Mouse (Mus musculus): Measurements from ENCODE around the gene Plxna1. TPM values are rescaled to one million over a fixed set of nuclear protein-coding genes. Genes with fewer than 3 reads are reported as not detected.
A peak's percentile ranks its signal among the peaks of the same experiment; 100 is the strongest.

Plxna1 gene
- polyA plus RNA-seq, 1 experiment from 2014 or later, result 11.5 TPM

DNA sequence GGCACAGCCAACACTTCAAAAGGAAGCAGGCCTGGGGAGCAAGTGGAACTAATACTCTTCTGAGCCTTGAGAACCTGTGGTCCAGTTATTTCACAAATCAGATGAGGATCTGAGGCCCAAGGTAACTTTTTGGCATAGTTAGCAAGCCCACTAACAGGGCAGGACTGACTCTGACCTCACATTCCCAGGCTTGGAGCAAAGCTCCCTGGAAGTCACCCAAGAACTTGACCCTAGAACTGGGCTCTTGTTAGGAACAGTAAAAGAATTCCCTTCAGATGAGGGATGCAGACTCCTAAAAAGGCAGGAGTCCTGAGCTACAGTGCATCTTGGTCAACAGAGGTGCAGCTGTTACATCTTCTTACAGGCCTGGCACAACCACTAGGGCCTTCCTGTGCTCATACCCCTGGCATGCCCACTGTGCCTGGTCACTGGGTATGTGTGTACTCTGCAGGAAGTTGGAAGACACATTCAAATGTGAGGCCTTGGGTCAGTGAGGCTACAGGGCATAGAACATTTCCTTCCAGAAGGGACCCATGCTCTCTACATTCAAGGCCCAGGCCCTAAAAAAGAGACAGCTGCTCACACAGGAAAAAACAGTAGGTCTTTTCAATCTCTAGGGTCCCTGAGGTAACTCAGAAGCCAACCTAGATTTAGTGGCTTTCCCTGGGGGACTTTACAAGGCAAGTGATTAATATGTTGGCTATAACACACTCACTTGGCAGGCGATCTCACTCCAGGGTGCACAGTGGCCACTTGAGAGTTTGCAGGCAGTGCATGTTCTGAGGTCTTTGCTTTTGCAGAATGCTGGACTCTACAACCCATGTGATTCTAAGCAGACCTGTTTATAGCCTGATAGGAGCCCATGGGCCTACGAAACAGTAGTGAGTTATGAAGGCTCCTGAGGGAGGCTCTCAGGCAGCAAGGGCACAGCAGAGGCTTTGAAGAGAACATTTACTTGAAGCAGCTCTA lies 41.1 kb upstream of the Plxna1 start:
- ATAC-seq (ENCODE audit: low FRiP score, low TSS enrichment) (no peak), DNase-seq (ENCODE audit: low spot score) (no peak)
- Histone ChIP-seq H3K4me1 (replicated peaks; ENCODE audit: control insufficient read depth, insufficient read depth) (no peaks in the 10 kb centered on the region), H3K27me3 (ENCODE audit: control insufficient read depth, insufficient read depth, low read length) (no peaks in the 10 kb centered on the region), H3K4me2 (replicated peaks; ENCODE audit: low read depth) (no peak overlapping the region), H3K9me3 (ENCODE audit: control insufficient read depth, low read length) (no peaks in the 10 kb centered on the region), H3K27ac (replicated peaks) (no peak overlapping the region), H3K9ac (ENCODE audit: low read length) (no peak overlapping the region), H3K36me3 (ENCODE audit: control insufficient read depth, insufficient read depth, low read length) (no peaks in the 10 kb centered on the region), H3K4me3 (ENCODE audit: low read depth, low read length) (no peak overlapping the region)
- no peak for TF ChIP-seq CTCF (IDR thresholded peaks at IDR 0.05; ENCODE audit: low read depth)
- TF ChIP-seq EP300 (optimal IDR thresholded peaks at IDR 0.05), result no peak
- WGBS, result 78% methylated on average over 2 of the region's 2 CpGs

DNA sequence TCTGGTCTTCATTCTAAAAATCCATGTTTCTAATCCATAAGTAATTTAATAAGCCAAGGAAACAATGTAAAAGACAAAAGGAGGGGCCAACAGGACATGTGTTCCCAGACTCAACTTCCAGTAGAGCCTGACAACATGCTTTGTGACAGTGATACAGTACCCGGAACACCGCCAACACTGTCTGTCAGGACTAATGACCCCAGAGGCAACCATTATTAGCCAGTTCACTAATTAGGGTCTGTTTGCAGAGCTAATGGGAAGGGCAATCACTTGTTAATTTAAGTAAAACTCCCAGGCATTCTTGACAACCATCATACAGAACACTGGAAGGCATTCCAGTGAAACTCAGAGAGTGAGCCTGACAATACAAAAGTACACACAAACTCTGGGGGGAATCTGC lies 40.0 kb upstream of the Plxna1 start:
- Histone ChIP-seq H3K4me1 (replicated peaks; ENCODE audit: control insufficient read depth, insufficient read depth) (no peaks in the 10 kb centered on the region), H3K4me2 (replicated peaks; ENCODE audit: low read depth) (no peak overlapping the region), H3K27ac (replicated peaks) (no peak overlapping the region), H3K36me3 (ENCODE audit: control insufficient read depth, insufficient read depth, low read length) (no peaks in the 10 kb centered on the region), H3K9ac (ENCODE audit: low read length) (no peak overlapping the region), H3K27me3 (ENCODE audit: control insufficient read depth, insufficient read depth, low read length) (no peaks in the 10 kb centered on the region), H3K9me3 (ENCODE audit: control insufficient read depth, low read length) (no peaks in the 10 kb centered on the region), H3K4me3 (ENCODE audit: low read depth, low read length) (no peak overlapping the region)
- no peak for TF ChIP-seq EP300 (optimal IDR thresholded peaks at IDR 0.05)
- no peak for TF ChIP-seq CTCF (IDR thresholded peaks at IDR 0.05; ENCODE audit: low read depth)
- ATAC-seq (ENCODE audit: low FRiP score, low TSS enrichment), result no peak
- no peak for DNase-seq (ENCODE audit: low spot score)
- WGBS, result 95% methylated on average over 2 of the region's 2 CpGs

GRCm38 (mm10) chr6:89399564-89399963 lies 37.1 kb upstream of the Plxna1 start:
- TF ChIP-seq CTCF (IDR thresholded peaks at IDR 0.05; ENCODE audit: low read depth), result no peak
- TF ChIP-seq EP300 (optimal IDR thresholded peaks at IDR 0.05), result no peak
- H3K4me3 ChIP-seq (ENCODE audit: low read depth, low read length), result no peak overlapping the region
- no peaks in the 10 kb centered on the region for H3K27me3 ChIP-seq (ENCODE audit: control insufficient read depth, insufficient read depth, low read length)
- no peaks in the 10 kb centered on the region for H3K9me3 ChIP-seq (ENCODE audit: control insufficient read depth, low read length)
- H3K27ac ChIP-seq (replicated peaks), result no peak overlapping the region
- DNase-seq (ENCODE audit: low spot score) (no peak), ATAC-seq (ENCODE audit: low FRiP score, low TSS enrichment) (no peak)
- no peak overlapping the region for H3K4me2 ChIP-seq (replicated peaks; ENCODE audit: low read depth)
- H3K4me1 ChIP-seq (replicated peaks; ENCODE audit: control insufficient read depth, insufficient read depth), result no peaks in the 10 kb centered on the region
- H3K36me3 ChIP-seq (ENCODE audit: control insufficient read depth, insufficient read depth, low read length), result no peaks in the 10 kb centered on the region
- H3K9ac ChIP-seq (ENCODE audit: low read length), result no peak overlapping the region
- 85% methylated on average over 1 of the region's 1 CpGs for WGBS

DNA sequence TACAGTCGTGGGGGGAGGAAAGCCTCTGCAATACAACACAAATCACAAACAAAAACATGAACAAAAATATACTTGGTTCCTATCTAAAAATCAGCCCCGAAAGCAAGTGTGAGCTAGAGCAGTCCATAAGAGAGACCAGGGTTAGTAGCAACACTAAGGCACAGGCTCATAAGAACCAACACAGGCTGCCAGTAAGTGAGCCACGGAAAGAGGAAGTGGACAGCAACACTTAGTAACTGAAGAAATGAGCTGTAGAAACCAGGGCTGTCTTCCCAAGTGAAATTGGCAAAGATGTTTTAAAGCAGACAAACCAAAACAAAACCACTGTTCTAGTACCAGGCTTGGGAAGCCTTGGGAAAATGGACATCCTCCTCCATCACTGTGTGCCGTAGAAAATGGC lies 35.5 kb upstream of the Plxna1 start:
- ATAC-seq (ENCODE audit: low FRiP score, low TSS enrichment) (no peak), DNase-seq (ENCODE audit: low spot score) (no peak)
- Histone ChIP-seq H3K4me1 (replicated peaks; ENCODE audit: control insufficient read depth, insufficient read depth) (no peaks in the 10 kb centered on the region), H3K4me2 (replicated peaks; ENCODE audit: low read depth) (no peak overlapping the region), H3K9me3 (ENCODE audit: control insufficient read depth, low read length) (no peaks in the 10 kb centered on the region), H3K4me3 (ENCODE audit: low read depth, low read length) (no peak overlapping the region), H3K36me3 (ENCODE audit: control insufficient read depth, insufficient read depth, low read length) (no peaks in the 10 kb centered on the region), H3K27ac (replicated peaks) (no peak overlapping the region), H3K27me3 (ENCODE audit: control insufficient read depth, insufficient read depth, low read length) (no peaks in the 10 kb centered on the region), H3K9ac (ENCODE audit: low read length) (no peak overlapping the region)
- TF ChIP-seq CTCF (IDR thresholded peaks at IDR 0.05; ENCODE audit: low read depth) (no peak), EP300 (optimal IDR thresholded peaks at IDR 0.05) (no peak)
- 82% methylated on average over 4 of the region's 4 CpGs for WGBS

GRCm38 (mm10) chr6:89393820-89394219 lies 31.4 kb upstream of the Plxna1 start:
- no peak overlapping the region for H3K27ac ChIP-seq (replicated peaks)
- ATAC-seq (ENCODE audit: low FRiP score, low TSS enrichment) (no peak), DNase-seq (ENCODE audit: low spot score) (no peak)
- 79% methylated on average over 2 of the region's 2 CpGs for WGBS
- no peak for TF ChIP-seq CTCF (IDR thresholded peaks at IDR 0.05; ENCODE audit: low read depth)
- no peak for TF ChIP-seq EP300 (optimal IDR thresholded peaks at IDR 0.05)
- H3K27me3 ChIP-seq (ENCODE audit: control insufficient read depth, insufficient read depth, low read length), result no peaks in the 10 kb centered on the region
- no peak overlapping the region for H3K4me2 ChIP-seq (replicated peaks; ENCODE audit: low read depth)
- no peaks in the 10 kb centered on the region for H3K36me3 ChIP-seq (ENCODE audit: control insufficient read depth, insufficient read depth, low read length)
- H3K4me3 ChIP-seq (ENCODE audit: low read depth, low read length), result no peak overlapping the region
- no peak overlapping the region for H3K9ac ChIP-seq (ENCODE audit: low read length)
- H3K9me3 ChIP-seq (ENCODE audit: control insufficient read depth, low read length), result no peaks in the 10 kb centered on the region
- H3K4me1 ChIP-seq (replicated peaks; ENCODE audit: control insufficient read depth, insufficient read depth), result no peaks in the 10 kb centered on the region

- Histone ChIP-seq H3K36me3 (ENCODE audit: control insufficient read depth, insufficient read depth, low read length) (no peaks in the 10 kb centered on the region), H3K4me1 (replicated peaks; ENCODE audit: control insufficient read depth, insufficient read depth) (no peaks in the 10 kb centered on the region), H3K27me3 (ENCODE audit: control insufficient read depth, insufficient read depth, low read length) (no peaks in the 10 kb centered on the region), H3K4me3 (ENCODE audit: low read depth, low read length) (no peak overlapping the region), H3K9me3 (ENCODE audit: control insufficient read depth, low read length) (no peaks in the 10 kb centered on the region), H3K4me2 (replicated peaks; ENCODE audit: low read depth) (no peak overlapping the region), H3K27ac (replicated peaks) (no peak overlapping the region), H3K9ac (ENCODE audit: low read length) (no peak overlapping the region)
- peak; percentile 19 for DNase-seq (ENCODE audit: low spot score)
- ATAC-seq (ENCODE audit: low FRiP score, low TSS enrichment), result peak; percentile 80
- 61% methylated on average over 2 of the region's 2 CpGs for WGBS
- no peak for TF ChIP-seq CTCF (IDR thresholded peaks at IDR 0.05; ENCODE audit: low read depth)
- no peak for TF ChIP-seq EP300 (optimal IDR thresholded peaks at IDR 0.05)
Observed at GRCm38 (mm10) chr6:89392213-89392612, 29.8 kb upstream of the Plxna1 start.
